Mouse (Mus musculus): ENCODE data around the gene Phactr1.

The Phactr1 gene

GRCm38 (mm10) chr13:43182465-43183201 is 502.2 kb downstream of the Phactr1 start:
- no peak for DNase-seq (ENCODE audit: low read depth, low spot score)

DNA sequence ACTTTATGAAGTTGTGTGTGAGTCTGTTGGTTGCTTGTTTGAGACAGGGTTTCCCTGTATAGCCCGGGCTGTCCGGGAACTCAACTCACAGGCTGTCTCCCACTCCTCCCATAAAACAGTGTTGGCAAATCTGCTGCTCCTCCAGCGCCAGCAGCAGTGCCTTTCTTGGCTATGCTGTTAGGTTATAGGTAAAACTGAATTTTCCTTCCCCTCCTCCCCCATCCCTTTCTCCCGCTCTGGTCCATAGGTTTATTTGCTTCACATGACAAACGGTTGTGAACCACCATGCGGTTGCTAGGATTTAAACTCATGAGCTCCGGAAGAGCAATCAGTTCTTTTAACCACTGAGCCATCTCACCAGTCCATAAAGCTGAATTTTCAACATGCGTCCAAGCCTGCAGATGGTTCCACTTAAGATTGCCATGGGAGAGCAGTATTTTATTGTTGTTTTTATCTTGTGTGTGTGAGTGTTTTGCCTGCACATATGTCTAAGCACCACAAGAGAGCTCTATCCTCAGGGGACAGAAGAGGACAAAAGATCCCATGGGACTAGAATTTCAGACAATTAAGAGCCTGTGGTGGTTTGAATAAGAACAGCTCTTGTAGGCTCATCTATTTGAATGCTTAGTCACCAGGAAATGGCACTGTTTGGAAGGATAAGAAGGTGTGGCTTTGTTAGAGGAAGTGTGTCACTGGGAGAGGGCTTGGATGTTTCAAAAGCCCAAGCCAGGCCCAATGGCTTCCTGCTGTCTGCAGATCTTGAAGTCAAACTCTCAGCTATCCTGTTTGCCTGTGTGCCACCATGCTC is 503.0 kb downstream of the Phactr1 start:
- no peak for DNase-seq (ENCODE audit: low read depth, low spot score)

- no peak for DNase-seq (ENCODE audit: low read depth, low spot score)
These were observed 507.3 kb downstream of the Phactr1 start for GRCm38 (mm10) chr13:43187736-43188135.
